16 mouse cellular contexts compared by ENCODE assay signal in genomic region chr1:91032393-91032971, GRCm38 (mm10). TPM values are rescaled to one million over a fixed set of nuclear protein-coding genes. Genes with fewer than 3 reads are reported as not detected.
DNase-seq lines count a peak whose midpoint lies in the region; ATAC-seq and TF ChIP-seq lines count a peak whose summit lies in the region.
"Had no signal": no experiment of that assay in that cellular context is flagged by ENCODE, and none has a peak within 500 bp of the region (broad histone marks: within the 10 kb centered on the region; RNA-seq: fewer than 3 reads in every experiment).

No protein-coding gene starts in this region.

- no peaks in the 10 kb centered on the region for H3K27me3 ChIP-seq in kidney, adult 2 months (replicated peaks; ENCODE audit: control insufficient read depth, insufficient read depth, low read length)
- H3K27me3 ChIP-seq in kidney, embryonic 14.5 days (ENCODE audit: control insufficient read depth, insufficient read depth, low read length), result no peaks in the 10 kb centered on the region
- no peaks in the 10 kb centered on the region for H3K27me3 ChIP-seq in myocyte (ENCODE audit: control insufficient read depth, insufficient read depth, insufficient read length)
- H3K27me3 ChIP-seq: forebrain, embryonic 15.5 days; midbrain, embryonic 12.5 days had no signal

- peak overlapping the region; percentile 52 for H3K27ac ChIP-seq in gastrocnemius, adult 2 months
- H3K27ac ChIP-seq in kidney, adult 2 months (ENCODE audit: insufficient read depth, low read depth, low read length), result no peak overlapping the region; the same call in 1 of the 2 replicates
- no peak overlapping the region for H3K27ac ChIP-seq in kidney, embryonic 14.5 days (ENCODE audit: low read depth, low read length)
- H3K27ac ChIP-seq in left cerebral cortex, adult 2 months, result no peak overlapping the region
- H3K27ac ChIP-seq: forebrain, embryonic 15.5 days; layer of hippocampus, adult 2 months; midbrain, embryonic 12.5 days had no signal

- H3K36me3 ChIP-seq in kidney, adult 2 months (ENCODE audit: control insufficient read depth, insufficient read depth, low read length), result no peaks in the 10 kb centered on the region
- no peaks in the 10 kb centered on the region for H3K36me3 ChIP-seq in kidney, embryonic 14.5 days (ENCODE audit: control insufficient read depth, insufficient read depth, low read length)
- no peaks in the 10 kb centered on the region for H3K36me3 ChIP-seq in myocyte (ENCODE audit: control insufficient read depth, insufficient read depth)
- H3K36me3 ChIP-seq: forebrain, embryonic 15.5 days; midbrain, embryonic 12.5 days had no signal

- H3K4me3 ChIP-seq in gastrocnemius, adult 2 months, result no peak overlapping the region
- H3K4me3 ChIP-seq in kidney, adult 2 months (ENCODE audit: insufficient read depth, low read depth, low read length), result no peak overlapping the region
- no peak overlapping the region for H3K4me3 ChIP-seq in kidney, embryonic 14.5 days (ENCODE audit: low read length)
- no peak overlapping the region for H3K4me3 ChIP-seq in myocyte
- no peak overlapping the region for H3K4me3 ChIP-seq in left cerebral cortex, adult 2 months
- H3K4me3 ChIP-seq: forebrain, embryonic 15.5 days; layer of hippocampus, adult 2 months; midbrain, embryonic 12.5 days had no signal

- no peak for DNase-seq in gastrocnemius, adult 2 months
- no peak for DNase-seq in gastrocnemius, adult 18-20 months (ENCODE audit: low spot score)
- DNase-seq in kidney, adult 2 months, result peak; percentile 69
- DNase-seq in kidney, postnatal 25 days, result peak; percentile 41 to 76
- DNase-seq in left cerebral cortex, adult 2 months (ENCODE audit: extremely low spot score in 1 of 2, low spot score in 2 of 2), result no peak
- DNase-seq in left cerebral cortex, postnatal 36 days (ENCODE audit: low spot score in 2 of 2), result no peak
- DNase-seq: adrenal gland, postnatal 36 days; cerebellum, adult 18-20 months; gastrocnemius, postnatal 14 days; right cerebral cortex, postnatal 4 days had no signal

- TF ChIP-seq POLR2A in kidney, adult 2 months (IDR thresholded peaks at IDR 0.05; ENCODE audit: low read depth, low read length), result no peak
- TF ChIP-seq POLR2A in myocyte (IDR thresholded peaks at IDR 0.05; ENCODE audit: insufficient read length, low read depth), result no peak

- 41% methylated on average over 11 of the region's 11 CpGs for WGBS in kidney, adult 2 months
- WGBS in kidney, embryonic 14.5 days, result 34% methylated on average over 11 of the region's 11 CpGs

- H3ac ChIP-seq in myocyte (ENCODE audit: control insufficient read depth, insufficient read length), result no peak overlapping the region

- H3K4me2 ChIP-seq in kidney, embryonic 14.5 days (replicated peaks; ENCODE audit: low read depth, low read length), result no peak overlapping the region
- H3K4me2 ChIP-seq in myocyte (ENCODE audit: low read depth), result peak overlapping the region; percentile 40
- H3K4me2 ChIP-seq: forebrain, embryonic 15.5 days; midbrain, embryonic 12.5 days had no signal

- intact Hi-C loops in gastrocnemius, adult 2 months (cut with DNase I), result no loop called here
- intact Hi-C loops in left cerebral cortex, adult 2 months (cut with DNase I), result no loop called here
- intact Hi-C loops in left cerebral cortex, postnatal 36 days (cut with DNase I), result no loop called here

- H3K4me1 ChIP-seq in kidney, adult 2 months (ENCODE audit: control insufficient read depth, insufficient read depth, low read length), result peaks cover 4% of the 10 kb centered on the region; the same call in 1 of the 2 replicates
- H3K4me1 ChIP-seq in kidney, embryonic 14.5 days (ENCODE audit: control insufficient read depth, insufficient read depth, low read length), result no peaks in the 10 kb centered on the region
- H3K4me1 ChIP-seq: forebrain, embryonic 15.5 days; midbrain, embryonic 12.5 days had no signal

- no peak for ATAC-seq in kidney, embryonic 14.5 days (ENCODE audit: low FRiP score, low TSS enrichment)
- ATAC-seq: forebrain, embryonic 15.5 days; hindbrain, embryonic 16.5 days had no signal

- TF ChIP-seq CTCF in gastrocnemius, adult 2 months (IDR thresholded peaks at IDR 0.05), result no peak
- no peak for TF ChIP-seq CTCF in kidney, adult 2 months (conservative IDR thresholded peaks at IDR 0.05; ENCODE audit: insufficient read depth, insufficient read length, low read depth, low read length)
- TF ChIP-seq CTCF in left cerebral cortex, adult 2 months (IDR thresholded peaks at IDR 0.05), result no peak

- H3K79me2 ChIP-seq in myocyte (ENCODE audit: control insufficient read depth, insufficient read depth), result peaks cover 59% of the 10 kb centered on the region

- no peak overlapping the region for H3K9ac ChIP-seq in kidney, embryonic 14.5 days (ENCODE audit: low read depth, low read length)
- H3K9ac ChIP-seq: forebrain, embryonic 15.5 days; midbrain, embryonic 12.5 days had no signal

- no peaks in the 10 kb centered on the region for H3K9me3 ChIP-seq in kidney, embryonic 14.5 days (ENCODE audit: control insufficient read depth, low read length)
- H3K9me3 ChIP-seq: forebrain, embryonic 15.5 days; midbrain, embryonic 12.5 days had no signal

TF ChIP-seq in myocyte, 11 proteins besides CTCF, POLR2A, EP300 and RAD21:
- TF ChIP-seq POLR2AphosphoS2 (IDR thresholded peaks at IDR 0.05; ENCODE audit: insufficient read length, low read depth), result no peak
- no peak for TF ChIP-seq SRF (IDR thresholded peaks at IDR 0.05; ENCODE audit: control insufficient read depth, insufficient read length, low read depth)
- no peak for TF ChIP-seq E2F4 (IDR thresholded peaks at IDR 0.05; ENCODE audit: insufficient read depth)
- TF ChIP-seq USF1 (IDR thresholded peaks at IDR 0.05; ENCODE audit: low read depth), result no peak
- peak; percentile 59; the same call in 1 of the 2 replicates for TF ChIP-seq CEBPB (IDR thresholded peaks at IDR 0.05; ENCODE audit: insufficient read depth, poor library complexity, severe bottlenecking)
- peak; percentile 73 to 97 (median 91) for TF ChIP-seq MYOG (IDR thresholded peaks at IDR 0.05; ENCODE audit: control insufficient read depth in 1 of 3, insufficient read depth in 1 of 3, insufficient read length in 2 of 3, low read depth in 2 of 3)
- peak; percentile 83 to 96 (median 89) for TF ChIP-seq MYOD1 (IDR thresholded peaks at IDR 0.05; ENCODE audit: control insufficient read depth in 1 of 3, insufficient read length in 2 of 3, low read depth in 2 of 3)
- peak; percentile 59 for TF ChIP-seq TCF3 (IDR thresholded peaks at IDR 0.05; ENCODE audit: insufficient read length, low read depth)
- TF ChIP-seq REST (IDR thresholded peaks at IDR 0.05; ENCODE audit: insufficient read depth, insufficient read length), result no peak
- TF ChIP-seq TCF12 (IDR thresholded peaks at IDR 0.05; ENCODE audit: insufficient read depth, poor library complexity, severe bottlenecking), result peak; percentile 60
- no peak for TF ChIP-seq MAX (IDR thresholded peaks at IDR 0.05; ENCODE audit: low read depth)

RNA-seq across cellular contexts. Expression of gene Lrrfip1, which starts 33.9 kb away (rescaled TPM):
- total RNA-seq in gastrocnemius, adult 2 months (2021), result 100 to 1,000 TPM; 131 to 149 TPM
- 100 to 1,000 TPM; 119 to 121 TPM for total RNA-seq in gastrocnemius, adult 18-20 months (2021)
- 9.4 and 11.4 TPM in 2 replicates for polyA plus RNA-seq in kidney, adult 2 months (2012; rRNA removed)
- polyA plus RNA-seq in kidney, embryonic 14.5 days (2014; fragmentation: Nextera tagmentation; extraction: Ambion mirVana), result 25.7 and 33.6 TPM in 2 replicates
- 83.3 TPM for polyA plus RNA-seq in myocyte (2012; fragmentation: generic; extraction: Trizol)
- total RNA-seq in left cerebral cortex, adult 2 months (2021), result 10 to 100 TPM; 71.4 to 75.1 TPM
- total RNA-seq in left cerebral cortex, postnatal 36 days (2021), result 10 to 100 TPM; 56.6 to 78.7 TPM

Comparison
In these comparisons a context has a peak if more than half of its experiments do, and no peak if none do; other contexts are left out.
1. DNase-seq: peak in kidney, adult 2 months (single experiment) and kidney, postnatal 25 days (2 of 2); none in gastrocnemius, adult 2 months (single experiment), gastrocnemius, adult 18-20 months (single experiment), left cerebral cortex, adult 2 months (0 of 2) and left cerebral cortex, postnatal 36 days (0 of 2).